Mouse (Mus musculus) heart, postnatal 0 days (tissue): ENCODE measurements around the gene Olfr1032. TPM values are rescaled to one million over a fixed set of nuclear protein-coding genes. Genes with fewer than 3 reads are reported as not detected.
"Not testable (repeated sequence)": the region's sequence is repeated elsewhere in the genome, so short reads cannot be mapped to it uniquely, and the experiment has no call there.

Experiments
- ATAC-seq: fragments of 200-750 bp; cut with Nextera tagmentation; 2 replicates; pipeline ENCODE4 v1.8.0; 2017; ENCODE audit warnings: low read depth, moderate number of reproducible peaks, moderate library complexity; ENCODE audit not compliant: insufficient read depth
- DNase-seq: peaks from one replicate; pipeline ENCODE4 v3.0.0-alpha.2; 2016; ENCODE audit warnings: low spot score
- H3K27ac ChIP-seq: fragments of 300-500 bp; sonication (generic); 2 replicates; pipeline ENCODE4 v1.5.1; 2014; ENCODE audit warnings: low read depth, mild to moderate bottlenecking
- H3K27me3 ChIP-seq: fragments of 300-500 bp; sonication (generic); 2 replicates; pipeline ENCODE4 v1.6.1; 2014; ENCODE audit warnings: low read length, mixed read lengths; ENCODE audit not compliant: control insufficient read depth, insufficient read depth
- H3K36me3 ChIP-seq: fragments of 300-500 bp; sonication (generic); replicated peaks from 2 replicates; pipeline ENCODE4 v1.6.1; 2014; ENCODE audit warnings: low read length, mixed read lengths; ENCODE audit not compliant: control insufficient read depth, insufficient read depth
- H3K4me1 ChIP-seq: fragments of 300-500 bp; sonication (generic); 2 replicates; pipeline ENCODE4 v1.6.1; 2014; ENCODE audit warnings: antibody characterized with exemption; ENCODE audit not compliant: control insufficient read depth, insufficient read depth
- H3K4me2 ChIP-seq: fragments of 300-500 bp; sonication (generic); 2 replicates; pipeline ENCODE4 v1.6.1; 2014; ENCODE audit warnings: low read depth, mild to moderate bottlenecking, low read length, moderate library complexity
- H3K4me3 ChIP-seq: fragments of 300-500 bp; sonication (generic); 2 replicates; pipeline ENCODE4 v1.5.1; 2014; ENCODE audit warnings: low read depth, low read length
- H3K9ac ChIP-seq: fragments of 300-500 bp; sonication (generic); replicated peaks from 2 replicates; pipeline ENCODE4 v1.6.1; 2014; ENCODE audit warnings: low read depth, low read length, mixed read lengths
- H3K9me3 ChIP-seq: fragments of 300-500 bp; sonication (generic); replicated peaks from 2 replicates; pipeline ENCODE4 v1.6.1; 2016; ENCODE audit warnings: low read length; ENCODE audit not compliant: control insufficient read depth
- CTCF ChIP-seq: IDR thresholded peaks from 2 replicates; pipeline ENCODE4 v1.5.1; 2016; ENCODE audit warnings: antibody characterized with exemption, control low read depth, low read depth
- EP300 ChIP-seq: IDR thresholded peaks from 2 replicates; pipeline ENCODE4 v1.6.1; 2016; ENCODE audit warnings: antibody characterized with exemption, low read depth
- WGBS: fragments of 180-500 bp; shearing (Covaris S2); extraction: QIAGEN DNeasy Blood & Tissue Kit; methylation state at CpG from one replicate; pipeline ENCODE4 v1.1.7; 2014; 5-methylcytosine and 5-hydroxymethylcytosine counted together
- polyA plus RNA-seq: library from polyadenylated mRNA; unstranded; fragments of >200 nt; fragmentation: Nextera tagmentation; extraction: Ambion mirVana; gene quantifications from 2 replicates; pipeline ENCODE4 v1.2.1, GENCODE M21; 2015
- total RNA-seq: library from RNA; depleted of rRNA; stranded (reverse); fragments of >200 nt; gene quantifications from 2 replicates; pipeline ENCODE4 v1.2.3, GENCODE M21; 2014; ENCODE audit warnings: low replicate concordance; rRNA removed

Olfr1032 gene
- total RNA-seq (not detected in 2 replicates), polyA plus RNA-seq (not detected in 2 replicates)

GRCm38 (mm10) chr2:86005240-86005639 is at the start of gene Olfr1032:
Gene Olfr1032, plus strand, starts transcription at chr2:86005540.
- DNase-seq, result no peak
- Histone ChIP-seq H3K36me3 (no peaks in the 10 kb centered on the region), H3K9ac (no peak within 1 kb of the TSS), H3K4me3 (no peak within 1 kb of the TSS), H3K4me2 (no peak within 1 kb of the TSS), H3K27ac (no peak within 1 kb of the TSS), H3K9me3 (no peaks in the 10 kb centered on the region), H3K4me1 (no peaks in the 10 kb centered on the region), H3K27me3 (no peaks in the 10 kb centered on the region)
- TF ChIP-seq CTCF, result no peak
- TF ChIP-seq EP300, result no peak
- WGBS, result 75% methylated on average over 7 of the region's 7 CpGs
- no peak for ATAC-seq

GRCm38 (mm10) chr2:85973595-85973994 is 31.7 kb upstream of the Olfr1032 start, which contains the start of gene Olfr1029:
Gene Olfr1029, plus strand, starts transcription at chr2:85973895.
- Histone ChIP-seq H3K27me3 (no peaks in the 10 kb centered on the region), H3K4me2 (no peak within 1 kb of the TSS), H3K9ac (no peak within 1 kb of the TSS), H3K36me3 (no peaks in the 10 kb centered on the region), H3K4me1 (no peaks in the 10 kb centered on the region), H3K27ac (no peak within 1 kb of the TSS), H3K4me3 (no peak within 1 kb of the TSS), H3K9me3 (no peaks in the 10 kb centered on the region)
- DNase-seq, result no peak
- WGBS, result 78% methylated on average over 2 of the region's 2 CpGs
- TF ChIP-seq CTCF, result no peak
- TF ChIP-seq EP300, result no peak
- no peak for ATAC-seq

DNA sequence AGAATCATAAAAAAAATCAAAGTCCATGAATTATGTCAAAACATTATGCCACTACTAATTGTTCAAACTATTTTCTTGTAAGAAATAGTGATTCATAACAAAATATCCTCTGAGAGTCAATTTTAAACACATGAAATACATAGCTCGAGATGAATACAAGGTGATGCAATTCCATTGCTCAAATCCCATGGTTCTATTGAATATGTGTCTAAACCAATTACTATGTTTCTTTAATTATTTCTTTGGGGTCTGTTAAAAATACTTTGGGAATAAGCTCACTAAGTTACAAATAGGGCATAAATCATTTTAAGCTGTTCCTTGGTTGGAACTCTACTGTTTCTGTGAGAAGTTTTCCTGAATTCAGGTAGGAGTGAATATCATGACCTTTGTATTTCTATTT is 26.4 kb upstream of the Olfr1032 start, which contains the start of gene Olfr1030:
Olfr1030 (plus strand) TSS at position 301 of the 400 bp plus-strand sequence.
- no peak for TF ChIP-seq CTCF
- TF ChIP-seq EP300, result no peak
- H3K4me2 ChIP-seq, result no peak within 1 kb of the TSS
- DNase-seq, result no peak
- ATAC-seq, result no peak
- no peaks in the 10 kb centered on the region for H3K9me3 ChIP-seq
- H3K9ac ChIP-seq, result no peak within 1 kb of the TSS
- H3K27ac ChIP-seq, result no peak within 1 kb of the TSS
- H3K36me3 ChIP-seq, result no peaks in the 10 kb centered on the region
- no peaks in the 10 kb centered on the region for H3K27me3 ChIP-seq
- H3K4me1 ChIP-seq, result no peaks in the 10 kb centered on the region
- WGBS, result 38% methylated on average over 1 of the region's 1 CpGs
- H3K4me3 ChIP-seq, result no peak within 1 kb of the TSS

- 49% methylated on average over 3 of the region's 3 CpGs for WGBS
- no peaks in the 10 kb centered on the region for H3K4me1 ChIP-seq
These were observed 15.3 kb upstream of the Olfr1032 start, which contains the start of gene Olfr1031 for GRCm38 (mm10) chr2:85990004-85990403. Gene Olfr1031, plus strand, starts transcription at chr2:85990304.

GRCm38 (mm10) chr2:86020406-86020805 is 15.1 kb downstream of the Olfr1032 start, which contains the start of gene Olfr1033:
Gene Olfr1033, plus strand, starts transcription at chr2:86020633.
- peak within 1 kb of the TSS; percentile 53 for H3K9ac ChIP-seq
- ATAC-seq, H3K27me3 ChIP-seq, H3K4me1 ChIP-seq, H3K36me3 ChIP-seq, H3K9me3 ChIP-seq: not testable (repeated sequence)
- H3K4me3 ChIP-seq, result peak within 1 kb of the TSS; percentile 46
- DNase-seq, result peak; percentile 42
- 0% methylated on average over 10 of the region's 11 CpGs for WGBS
- peak within 1 kb of the TSS; percentile 52 for H3K4me2 ChIP-seq
- peak within 1 kb of the TSS; percentile 81 for H3K27ac ChIP-seq

More at GRCm38 (mm10) chr2:85990004-85990403, 15.3 kb upstream of the Olfr1032 start, which contains the start of gene Olfr1031:
- Histone ChIP-seq H3K27me3 (no peaks in the 10 kb centered on the region), H3K9me3 (no peaks in the 10 kb centered on the region), H3K4me3 (no peak within 1 kb of the TSS), H3K27ac (no peak within 1 kb of the TSS), H3K36me3 (no peaks in the 10 kb centered on the region), H3K9ac (no peak within 1 kb of the TSS), H3K4me2 (no peak within 1 kb of the TSS)
- ATAC-seq (no peak), DNase-seq (no peak)
- TF ChIP-seq EP300, result no peak
- no peak for TF ChIP-seq CTCF

DNA sequence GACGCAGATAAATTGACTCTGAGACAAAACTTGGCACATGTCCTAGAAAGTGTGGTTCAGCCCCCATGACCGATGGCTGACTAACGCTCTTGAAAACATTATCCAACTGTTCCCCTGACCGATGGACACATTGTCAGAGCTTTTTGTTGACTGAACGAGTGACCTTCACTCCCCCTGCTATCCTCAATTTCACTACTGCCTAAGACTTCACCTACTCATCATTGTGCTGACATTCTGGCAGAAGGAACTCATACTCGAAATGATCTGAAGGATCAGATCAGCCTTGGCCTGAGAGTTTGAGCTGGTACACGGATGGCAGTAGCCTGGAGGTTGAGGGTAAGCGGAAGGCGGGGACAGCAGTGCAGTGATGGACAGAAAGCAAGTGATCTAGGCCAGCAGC is 16.2 kb downstream of the Olfr1032 start:
- H3K36me3 ChIP-seq, ATAC-seq: not testable (repeated sequence)
- WGBS, result 20% methylated on average over 3 of the region's 9 CpGs

More for the DNA sequence above, 16.2 kb downstream of the Olfr1032 start:
- not testable (repeated sequence) for H3K4me1 ChIP-seq, H3K4me2 ChIP-seq, H3K4me3 ChIP-seq, H3K9ac ChIP-seq, DNase-seq, H3K27ac ChIP-seq, H3K27me3 ChIP-seq, H3K9me3 ChIP-seq
